Mouse (Mus musculus): ENCODE results near the gene Unc5a. TPM values are rescaled to one million over a fixed set of nuclear protein-coding genes. Genes with fewer than 3 reads are reported as not detected.

Unc5a gene
- polyA plus RNA-seq, 1 experiment from 2014 or later, result 2.3 TPM

DNA sequence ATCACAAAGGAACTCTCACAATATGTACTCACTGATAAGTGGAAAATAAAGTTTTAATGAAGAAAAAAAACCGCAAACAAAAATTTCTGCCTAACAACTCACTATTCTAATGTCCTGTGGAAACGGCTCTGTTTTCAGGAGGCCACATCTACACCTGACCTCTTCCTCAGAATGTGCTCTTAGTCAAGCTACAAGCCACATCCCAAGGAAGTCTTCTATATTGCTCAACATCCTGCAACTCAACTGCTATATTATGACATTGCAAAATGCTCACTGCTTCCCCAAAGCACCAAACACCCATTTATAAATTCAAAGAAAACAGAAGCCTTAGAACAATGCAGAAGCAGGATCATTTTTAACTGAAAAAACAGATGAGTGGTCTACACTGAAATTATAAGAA, 90.8 kb downstream of the Unc5a start:
- no peak for ATAC-seq
- H3K4me3 ChIP-seq (replicated peaks), result no peak overlapping the region
- 94% methylated on average over 2 of the region's 2 CpGs for WGBS
- H3K27ac ChIP-seq, result no peak overlapping the region
- no peaks in the 10 kb centered on the region for H3K9me3 ChIP-seq
- no peak overlapping the region for H3K4me2 ChIP-seq (replicated peaks)
- H3K36me3 ChIP-seq, result peaks cover 3% of the 10 kb centered on the region; the same call in 1 of the 2 replicates
- H3K9ac ChIP-seq, result no peak overlapping the region
- no peaks in the 10 kb centered on the region for H3K27me3 ChIP-seq (replicated peaks)
- no peaks in the 10 kb centered on the region for H3K4me1 ChIP-seq (replicated peaks)

DNA sequence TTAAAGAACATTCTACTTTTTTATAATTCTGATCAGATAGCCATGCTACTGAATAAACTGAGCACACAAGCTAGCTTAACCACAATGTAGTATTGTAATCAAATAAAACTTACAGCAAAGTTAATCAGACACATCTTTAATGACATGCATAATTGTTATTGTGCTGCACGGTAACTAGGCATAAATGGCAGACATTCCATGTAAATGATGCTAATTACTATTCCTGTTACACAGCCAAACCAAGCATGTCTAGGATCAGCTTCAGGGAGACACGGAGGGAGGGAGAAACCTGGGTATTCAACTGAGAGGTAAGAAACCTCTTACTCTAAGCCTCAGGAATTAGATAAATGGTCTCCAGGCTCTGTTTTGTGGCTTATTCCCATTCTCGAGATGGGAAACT, 98.5 kb downstream of the Unc5a start:
- Histone ChIP-seq H3K27me3 (replicated peaks) (no peaks in the 10 kb centered on the region), H3K9me3 (no peaks in the 10 kb centered on the region), H3K27ac (no peak overlapping the region), H3K36me3 (no peaks in the 10 kb centered on the region), H3K4me3 (replicated peaks) (no peak overlapping the region), H3K4me1 (replicated peaks) (no peaks in the 10 kb centered on the region), H3K4me2 (replicated peaks) (no peak overlapping the region), H3K9ac (no peak overlapping the region)
- ATAC-seq, result no peak
- WGBS, result 80% methylated on average over 3 of the region's 3 CpGs

Other genes with a start within 250 kb of the Unc5a start
- 32.2 and 37.2 TPM in 2 replicates for gene Cdhr2, start 247.9 kb upstream of the Unc5a start, polyA plus RNA-seq (2015; fragmentation: Nextera tagmentation; extraction: Ambion mirVana)
- 0.53 and 0.82 TPM in 2 replicates for gene Gprin1, start 199.5 kb upstream of the Unc5a start, polyA plus RNA-seq (2015; fragmentation: Nextera tagmentation; extraction: Ambion mirVana)
- gene Sncb, start 182.8 kb upstream of the Unc5a start, polyA plus RNA-seq (2015; fragmentation: Nextera tagmentation; extraction: Ambion mirVana), result 0.24 and 0.42 TPM in 2 replicates
- gene Eif4e1b, start 165.4 kb upstream of the Unc5a start, polyA plus RNA-seq (2015; fragmentation: Nextera tagmentation; extraction: Ambion mirVana), result not detected in 2 replicates
- gene Tspan17, start 160.0 kb upstream of the Unc5a start, polyA plus RNA-seq (2015; fragmentation: Nextera tagmentation; extraction: Ambion mirVana), result 13.9 TPM in 2 replicates
- gene Hk3, start 72.0 kb downstream of the Unc5a start, polyA plus RNA-seq (2015; fragmentation: Nextera tagmentation; extraction: Ambion mirVana), result 1.2 TPM in 2 replicates
- gene Uimc1, start 150.9 kb downstream of the Unc5a start, polyA plus RNA-seq (2015; fragmentation: Nextera tagmentation; extraction: Ambion mirVana), result 19.7 and 21.8 TPM in 2 replicates
- 14.3 and 14.7 TPM in 2 replicates for gene Zfp346, start 155.9 kb downstream of the Unc5a start, polyA plus RNA-seq (2015; fragmentation: Nextera tagmentation; extraction: Ambion mirVana)
- not detected in 2 replicates for gene Gm17617, start 184.1 kb downstream of the Unc5a start, polyA plus RNA-seq (2015; fragmentation: Nextera tagmentation; extraction: Ambion mirVana)
- 14.2 and 14.5 TPM in 2 replicates for gene Fgfr4, start 203.2 kb downstream of the Unc5a start, polyA plus RNA-seq (2015; fragmentation: Nextera tagmentation; extraction: Ambion mirVana)

All from intestine, embryonic 15.5 days (tissue).